9 mouse cellular contexts compared by ENCODE assay signal in genomic region chr2:169996501-169997237, GRCm38 (mm10).
A peak's percentile ranks its signal among the peaks of the same experiment; 100 is the strongest.
DNase-seq lines count a peak whose midpoint lies in the region; ATAC-seq lines count a peak whose summit lies in the region.
"Had no signal": no experiment of that assay in that cellular context is flagged by ENCODE, and none has a peak within 500 bp of the region (broad histone marks: within the 10 kb centered on the region; RNA-seq: fewer than 3 reads in every experiment).

No protein-coding gene starts in this region.

- no peaks in the 10 kb centered on the region for H3K36me3 ChIP-seq in heart, embryonic 13.5 days

- DNase-seq in heart, adult 11 months, result peak; percentile 82
- no peak for DNase-seq in heart, postnatal 25 days (ENCODE audit: low spot score)
- peak; percentile 79 for DNase-seq in MN1 (ENCODE audit: low spot score)
- peak; percentile 58 for DNase-seq in kidney, postnatal 14 days
- no peak for DNase-seq in left cerebral cortex, adult 11 months (ENCODE audit: low spot score)
- DNase-seq in urinary bladder, adult 18-20 months (ENCODE audit: low spot score in 2 of 2), result no peak
- no peak for DNase-seq in thymus, postnatal 36 days
- DNase-seq: spleen, adult 18-20 months had no signal

- peaks cover 39% of the 10 kb centered on the region for H3K4me1 ChIP-seq in heart, embryonic 13.5 days

- peak overlapping the region; percentile 59 for H3K4me2 ChIP-seq in heart, embryonic 13.5 days

- 38% methylated on average over 16 of the region's 16 CpGs for WGBS in heart, embryonic 13.5 days

- H3K27me3 ChIP-seq in heart, embryonic 13.5 days (replicated peaks), result peaks cover 9% of the 10 kb centered on the region; the same call in 1 of the 2 replicates

- ATAC-seq in heart, embryonic 13.5 days (ENCODE audit: extremely low read depth, insufficient number of reproducible peaks, low FRiP score, low TSS enrichment), result no peak

- H3K9ac ChIP-seq in heart, embryonic 13.5 days, result no peak overlapping the region

- no peaks in the 10 kb centered on the region for H3K9me3 ChIP-seq in heart, embryonic 13.5 days

- intact Hi-C loops in heart, postnatal 25 days (cut with DNase I), result no loop called here

- H3K4me3 ChIP-seq in heart, embryonic 13.5 days, result no peak overlapping the region

- no peak overlapping the region for H3K27ac ChIP-seq in heart, embryonic 13.5 days (replicated peaks)

Comparison
In these comparisons a context has a peak if more than half of its experiments do, and no peak if none do; other contexts are left out.
1. DNase-seq: peak in heart, adult 11 months (single experiment), MN1 (single experiment) and kidney, postnatal 14 days (single experiment); none in heart, postnatal 25 days (single experiment), left cerebral cortex, adult 11 months (single experiment), urinary bladder, adult 18-20 months (0 of 2) and thymus, postnatal 36 days (0 of 2).